Mouse (Mus musculus): ENCODE data around the gene Ncoa1. TPM values are rescaled to one million over a fixed set of nuclear protein-coding genes. Genes with fewer than 3 reads are reported as not detected.
"Not testable (repeated sequence)": the region's sequence is repeated elsewhere in the genome, so short reads cannot be mapped to it uniquely, and the experiment has no call there.

Ncoa1 gene
- total RNA-seq, 1 experiment from 2014 or later = 48.0 TPM

GRCm38 (mm10) chr12:4299300-4299699 lies 177.7 kb downstream of the Ncoa1 start:
- DNase-seq = no peak

GRCm38 (mm10) chr12:4298626-4299025 lies 178.4 kb downstream of the Ncoa1 start:
- no peak for DNase-seq

- no peak for DNase-seq
Measured at GRCm38 (mm10) chr12:4295881-4296280, 181.1 kb downstream of the Ncoa1 start.

GRCm38 (mm10) chr12:4295281-4295680 lies 181.7 kb downstream of the Ncoa1 start:
- DNase-seq = no peak

GRCm38 (mm10) chr12:4293813-4294212 lies 183.2 kb downstream of the Ncoa1 start:
- no peak for DNase-seq

GRCm38 (mm10) chr12:4285186-4285585 lies 191.8 kb downstream of the Ncoa1 start:
- no peak for DNase-seq

- no peak for DNase-seq
Measured at GRCm38 (mm10) chr12:4279878-4280277, 197.1 kb downstream of the Ncoa1 start.

GRCm38 (mm10) chr12:4278978-4279755 lies 197.8 kb downstream of the Ncoa1 start:
- no peak for DNase-seq

GRCm38 (mm10) chr12:4271078-4271477 lies 205.9 kb downstream of the Ncoa1 start:
- DNase-seq = no peak

- peak; percentile 16 for DNase-seq
Measured at GRCm38 (mm10) chr12:4267765-4268164, 209.2 kb downstream of the Ncoa1 start.

- DNase-seq = no peak
Measured at GRCm38 (mm10) chr12:4252742-4253655, 224.0 kb downstream of the Ncoa1 start.

- no peak for DNase-seq
Measured at GRCm38 (mm10) chr12:4249786-4250185, 227.2 kb downstream of the Ncoa1 start.

GRCm38 (mm10) chr12:4245742-4246141 lies 231.2 kb downstream of the Ncoa1 start:
- no peak for DNase-seq

GRCm38 (mm10) chr12:4243805-4244204 lies 233.2 kb downstream of the Ncoa1 start:
- DNase-seq = no peak

- DNase-seq = not testable (repeated sequence)
Measured at GRCm38 (mm10) chr12:4240281-4240680, 236.7 kb downstream of the Ncoa1 start.

GRCm38 (mm10) chr12:4237481-4237880 lies 239.5 kb downstream of the Ncoa1 start:
- DNase-seq = no peak

- peak; percentile 91 for DNase-seq
Measured at GRCm38 (mm10) chr12:4233572-4234508, 243.1 kb downstream of the Ncoa1 start, which contains the start of the genes Ptrhd1 and Cenpo. TSS of gene Ptrhd1 (plus strand) at chr12:4234027. TSS of gene Cenpo (minus strand) at chr12:4234294.

- no peak for DNase-seq
Measured at GRCm38 (mm10) chr12:4232777-4233176, 244.2 kb downstream of the Ncoa1 start.

- DNase-seq = no peak
Measured at GRCm38 (mm10) chr12:4230156-4230555, 246.8 kb downstream of the Ncoa1 start.

- peak; percentile 69 for DNase-seq
Measured at GRCm38 (mm10) chr12:4212908-4213307, 264.1 kb downstream of the Ncoa1 start.

- no peak for DNase-seq
Measured at GRCm38 (mm10) chr12:4211174-4211573, 265.8 kb downstream of the Ncoa1 start.

- no peak for DNase-seq
Measured at GRCm38 (mm10) chr12:4209196-4209595, 267.8 kb downstream of the Ncoa1 start.

Data from adrenal gland, postnatal 25 days (tissue).